Mouse (Mus musculus) liver, adult 2 months (tissue): ENCODE data around the gene Methig1. TPM values are rescaled to one million over a fixed set of nuclear protein-coding genes. Genes with fewer than 3 reads are reported as not detected.
A peak's percentile ranks its signal among the peaks of the same experiment; 100 is the strongest.
"Not testable (repeated sequence)": the region's sequence is repeated elsewhere in the genome, so short reads cannot be mapped to it uniquely, and the experiment has no call there.

Source experiments
- DNase-seq: peaks from one replicate; pipeline ENCODE4 v3.0.0-alpha.2; 2011; ENCODE audit warnings: low read depth, low spot score; ENCODE audit errors: extremely low read depth
- H3K27ac ChIP-seq: fragments of 200-500 bp; replicated peaks from 2 replicates; pipeline ENCODE4 v1.5.1; 2012; ENCODE audit warnings: low read depth, mild to moderate bottlenecking, control low read depth, inconsistent platforms, low read length; ENCODE audit not compliant: insufficient read depth
- H3K27me3 ChIP-seq: fragments of 200-500 bp; 2 replicates; pipeline ENCODE4 v1.6.1; 2012; ENCODE audit warnings: mild to moderate bottlenecking, moderate library complexity, low read length, inconsistent platforms; ENCODE audit not compliant: control insufficient read depth, insufficient read depth
- H3K36me3 ChIP-seq: fragments of 200-500 bp; 2 replicates; pipeline ENCODE4 v1.6.1; 2012; ENCODE audit warnings: low read length, inconsistent platforms; ENCODE audit not compliant: control insufficient read depth, insufficient read depth
- H3K4me1 ChIP-seq: fragments of 200-500 bp; 2 replicates; pipeline ENCODE4 v1.6.1; 2011; ENCODE audit warnings: low read length; ENCODE audit not compliant: control insufficient read depth, insufficient read depth
- H3K4me3 ChIP-seq: fragments of 200-500 bp; 2 replicates; pipeline ENCODE4 v1.5.1; 2011; ENCODE audit warnings: low read depth, mild to moderate bottlenecking, control low read depth, low read length, moderate library complexity; ENCODE audit not compliant: insufficient read depth
- H3K79me2 ChIP-seq: fragments of 200-500 bp; 2 replicates; pipeline ENCODE4 v1.6.1; 2012; ENCODE audit warnings: inconsistent platforms, mild to moderate bottlenecking, low read length, moderate library complexity; ENCODE audit not compliant: control insufficient read depth, insufficient read depth
- H3K9ac ChIP-seq: fragments of 200-500 bp; 2 replicates; pipeline ENCODE4 v1.6.1; 2012; ENCODE audit warnings: low read depth, mild to moderate bottlenecking, control low read depth, inconsistent platforms, low read length
- CTCF ChIP-seq: fragments of 200-500 bp; IDR thresholded peaks from 2 replicates; pipeline ENCODE4 v1.5.1; 2011; ENCODE audit warnings: low read depth, low read length, control low read depth
- POLR2A ChIP-seq: fragments of 200-500 bp; IDR thresholded peaks from 2 replicates; pipeline ENCODE4 v1.6.1; 2011; ENCODE audit warnings: low read length, control low read depth; ENCODE audit not compliant: insufficient read depth; ENCODE audit errors: extremely low read depth
- WGBS: fragments of 180-500 bp; shearing (Covaris S2); methylation state at CpG from one replicate; pipeline ENCODE4 v1.1.7; 2018; 5-methylcytosine and 5-hydroxymethylcytosine counted together
- polyA plus RNA-seq: library from polyadenylated mRNA; depleted of rRNA; stranded (reverse); fragments of >200 nt; gene quantifications from 2 replicates; pipeline ENCODE4 v1.2.3, GENCODE M21; 2012; rRNA removed
- total RNA-seq: library from RNA; depleted of rRNA; stranded (reverse); fragments of >200 nt; gene quantifications from 2 replicates; pipeline ENCODE4 v1.2.3, GENCODE M21; 2014; rRNA removed

Methig1 gene
- not detected in 2 replicates for total RNA-seq
- 0.15 TPM in 1 of 2 replicates, not detected in the other for polyA plus RNA-seq

DNA sequence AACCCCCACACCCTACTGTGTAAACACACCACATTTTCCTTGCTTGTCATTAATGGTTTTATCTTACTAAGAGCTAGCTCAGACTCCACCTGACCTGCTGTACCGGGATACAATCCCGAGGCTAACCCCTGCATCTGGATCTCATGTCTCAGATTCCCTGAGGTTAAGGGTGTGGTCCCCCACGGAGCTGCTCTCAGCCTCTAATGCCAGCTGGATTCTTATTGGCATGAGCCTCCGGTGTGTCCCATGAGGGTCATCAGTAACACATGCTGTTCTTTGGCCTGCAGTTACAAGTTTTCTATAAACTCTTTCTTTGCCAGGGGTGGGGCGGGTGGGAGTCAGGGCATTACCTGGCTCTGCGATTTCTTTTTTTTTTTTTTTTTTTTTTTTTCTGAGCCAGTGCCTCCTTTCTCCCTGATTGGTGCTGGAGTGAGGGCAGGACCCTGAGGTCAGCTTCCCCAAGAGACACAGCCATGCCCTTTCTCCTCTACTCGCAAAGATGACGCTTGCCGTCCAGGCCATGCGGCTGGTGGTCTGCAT lies at the start of gene Methig1, which contains the start of gene Mettl7a2:
Gene Methig1 (plus strand): TSS at position 439 of the 540 bp plus-strand sequence.
Gene Mettl7a2 (plus strand): TSS at position 490 of the 540 bp plus-strand sequence.
- Histone ChIP-seq H3K79me2 (no peaks in the 10 kb centered on the region), H3K27me3 (no peaks in the 10 kb centered on the region), H3K4me1 (peaks cover 4% of the 10 kb centered on the region; the same call in 1 of the 2 replicates), H3K27ac (no peak within 1 kb of the TSS), H3K36me3 (no peaks in the 10 kb centered on the region), H3K4me3 (no peak within 1 kb of the TSS), H3K9ac (no peak within 1 kb of the TSS)
- TF ChIP-seq CTCF (no peak), POLR2A (no peak)
- WGBS: 89% methylated on average over 10 of the region's 10 CpGs
- no peak for DNase-seq

DNA sequence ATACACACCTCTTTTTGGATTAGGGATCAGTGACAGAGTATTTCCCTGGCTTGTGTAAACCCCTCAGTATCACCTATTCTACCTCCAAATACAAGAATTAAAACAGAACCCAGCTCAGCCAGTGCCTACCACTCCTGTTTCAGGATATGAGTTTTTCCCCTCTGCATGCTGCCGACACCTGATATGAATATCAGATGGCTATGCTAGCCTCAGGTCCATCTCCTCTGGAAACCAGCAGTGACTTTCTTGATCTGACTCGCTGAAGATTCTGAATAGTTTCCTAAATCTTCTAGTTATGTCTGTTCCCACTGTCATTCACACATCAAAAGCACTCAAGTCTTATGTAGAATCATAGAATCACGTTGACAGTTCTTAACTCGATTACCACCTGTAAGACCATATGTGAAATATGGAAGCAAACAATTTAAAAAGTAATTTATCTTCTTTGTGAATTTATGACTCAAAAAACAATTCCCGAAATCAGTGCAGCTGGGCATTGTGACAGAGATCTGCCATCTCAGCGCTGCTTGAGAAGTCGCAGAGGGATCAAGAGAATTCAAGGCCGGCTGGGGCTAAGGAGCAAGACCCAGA lies 49.4 kb upstream of the Methig1 start:
- Histone ChIP-seq H3K36me3 (peaks cover 5% of the 10 kb centered on the region; the same call in 1 of the 2 replicates), H3K27me3 (no peaks in the 10 kb centered on the region), H3K4me3 (peak overlapping the region; percentile 23; the same call in 1 of the 2 replicates), H3K9ac (peak overlapping the region; percentile 83), H3K4me1 (peaks cover 7% of the 10 kb centered on the region), H3K79me2 (peaks cover 11% of the 10 kb centered on the region; the same call in 1 of the 2 replicates), H3K27ac (peak overlapping the region; percentile 98)
- TF ChIP-seq CTCF (no peak), POLR2A (no peak)
- WGBS: 29% methylated on average over 8 of the region's 8 CpGs
- DNase-seq: peak; percentile 51

DNA sequence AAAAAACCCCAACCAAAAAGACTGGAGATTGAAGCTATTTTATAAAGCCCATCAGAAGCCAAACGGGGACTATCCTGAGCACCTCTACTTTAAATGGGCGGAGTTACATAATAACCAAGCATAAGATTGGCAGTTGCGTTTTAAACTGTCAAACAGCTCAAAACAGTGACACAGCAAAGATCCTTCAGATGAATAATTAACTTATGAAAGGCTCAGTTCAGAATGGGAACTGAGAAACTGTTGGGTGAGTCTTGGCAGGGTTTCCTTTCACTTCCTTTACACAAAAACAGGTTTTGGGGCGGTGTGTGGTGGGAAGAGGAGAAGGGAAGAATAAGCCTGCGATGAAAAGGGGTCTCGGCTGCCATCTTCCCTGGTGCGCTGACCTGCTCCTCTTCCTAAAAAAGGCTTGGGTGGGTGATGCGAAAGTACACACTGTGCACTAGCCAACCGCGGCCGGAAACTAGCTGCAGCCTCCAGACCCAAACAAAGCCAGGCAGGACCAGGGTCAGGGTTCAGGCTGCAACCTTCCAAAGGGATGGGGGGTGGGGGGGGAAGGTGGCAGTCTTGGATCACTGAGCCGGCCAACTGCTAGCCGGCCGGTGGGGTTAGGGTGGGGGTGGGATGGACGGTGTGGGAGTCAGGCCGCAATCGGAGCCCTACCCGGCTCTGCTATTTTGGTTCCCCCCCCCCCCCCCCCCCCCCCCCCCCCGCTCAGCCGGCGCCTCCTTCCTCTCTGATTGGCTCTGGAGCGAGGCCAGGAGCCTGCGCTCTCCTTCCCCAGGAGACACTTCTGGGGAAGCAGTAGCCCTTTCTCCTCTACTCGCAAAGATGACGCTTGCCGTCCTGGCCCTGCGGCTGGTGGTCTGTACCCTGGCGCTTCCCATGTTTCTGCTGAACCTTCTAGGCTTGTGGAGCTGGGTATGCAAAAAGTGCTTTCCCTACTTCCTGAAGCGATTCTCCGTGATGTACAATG lies 48.6 kb upstream of the Methig1 start, which contains the start of gene Mettl7a1:
Gene Mettl7a1 (plus strand): TSS at position 122 of the 973 bp plus-strand sequence.
- WGBS: under 1% methylated on average over 24 of the region's 30 CpGs
- peaks cover 7% of the 10 kb centered on the region; the same call in 1 of the 2 replicates for H3K36me3 ChIP-seq
- peaks cover 12% of the 10 kb centered on the region; the same call in 1 of the 2 replicates for H3K79me2 ChIP-seq
- H3K4me3 ChIP-seq: peak within 1 kb of the TSS; percentile 94
- no peaks in the 10 kb centered on the region for H3K27me3 ChIP-seq
- TF ChIP-seq POLR2A: peak; percentile 98
- TF ChIP-seq CTCF: no peak
- H3K9ac ChIP-seq: peak within 1 kb of the TSS; percentile 94
- peak; percentile 96 for DNase-seq
- H3K4me1 ChIP-seq: peaks cover 7% of the 10 kb centered on the region
- peak within 1 kb of the TSS; percentile 99 for H3K27ac ChIP-seq

DNA sequence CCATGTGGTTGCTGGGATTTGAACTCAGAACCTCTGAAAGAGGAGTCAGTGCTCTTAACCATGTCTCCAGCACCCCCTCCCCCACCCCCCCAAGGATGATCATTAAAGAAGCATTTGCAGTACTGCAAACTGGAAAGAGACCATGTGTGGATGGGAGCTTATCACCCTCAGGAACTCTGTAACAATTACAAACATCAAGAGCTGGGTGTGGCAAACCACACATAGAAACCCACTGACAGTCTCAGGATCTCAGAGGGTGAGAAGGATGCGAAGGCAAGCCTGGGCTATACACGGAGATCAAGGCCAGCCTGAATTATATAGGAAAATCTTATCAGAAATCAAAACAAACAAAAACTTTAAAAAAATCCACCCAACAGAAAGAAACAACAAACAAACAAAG lies 46.7 kb upstream of the Methig1 start:
- H3K4me3 ChIP-seq: peak overlapping the region; percentile 94
- DNase-seq: no peak
- peak overlapping the region; percentile 99 for H3K27ac ChIP-seq
- H3K27me3 ChIP-seq: no peaks in the 10 kb centered on the region
- WGBS: 38% methylated on average over 2 of the region's 2 CpGs
- TF ChIP-seq CTCF (no peak), POLR2A (no peak)
- peak overlapping the region; percentile 45; the same call in 1 of the 2 replicates for H3K9ac ChIP-seq
- H3K4me1 ChIP-seq: peaks cover 13% of the 10 kb centered on the region
- peaks cover 7% of the 10 kb centered on the region; the same call in 1 of the 2 replicates for H3K36me3 ChIP-seq
- H3K79me2 ChIP-seq: peaks cover 12% of the 10 kb centered on the region; the same call in 1 of the 2 replicates

DNA sequence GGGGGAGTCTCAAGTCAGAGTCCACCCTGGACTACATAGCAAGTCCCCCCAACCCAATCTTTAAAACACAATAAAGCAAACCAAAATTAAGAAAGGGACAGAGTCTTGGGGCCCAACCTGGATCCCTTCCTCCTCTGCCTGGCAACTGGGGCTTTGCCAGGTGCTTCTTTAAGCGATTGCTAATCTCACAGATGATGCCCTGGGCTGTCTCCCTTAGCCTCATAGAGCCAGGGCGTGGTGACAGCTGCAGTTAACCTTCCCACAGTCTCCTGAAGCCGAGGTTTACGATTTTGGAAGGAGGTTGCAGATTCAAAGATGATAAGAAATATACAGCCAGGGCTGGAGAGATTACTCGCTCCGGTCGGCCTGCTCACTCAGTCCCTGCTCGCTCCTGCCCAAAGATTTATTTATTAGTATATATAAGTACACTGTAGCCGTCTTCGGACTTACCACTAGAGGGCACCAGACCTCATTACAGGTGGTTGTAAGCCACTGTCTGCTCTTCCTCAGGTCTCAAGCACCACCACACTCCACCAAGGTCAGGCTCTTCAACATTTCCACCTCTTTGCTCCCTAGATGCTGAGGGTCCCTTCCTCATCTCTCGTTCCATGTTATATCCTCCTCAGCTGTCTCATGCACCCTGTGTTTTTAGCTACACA lies 45.4 kb upstream of the Methig1 start:
- Histone ChIP-seq H3K79me2 (peaks cover 12% of the 10 kb centered on the region; the same call in 1 of the 2 replicates), H3K9ac (peak overlapping the region; percentile 63), H3K36me3 (peaks cover 17% of the 10 kb centered on the region; the same call in 1 of the 2 replicates), H3K4me1 (peaks cover 18% of the 10 kb centered on the region), H3K4me3 (peak overlapping the region; percentile 32; the same call in 1 of the 2 replicates), H3K27ac (peak overlapping the region; percentile 57; the same call in 1 of the 2 replicates)
- 0 out of 2 replicates have a peak, but pooled peaks have one; percentile 15 for TF ChIP-seq CTCF
- not testable (repeated sequence) for H3K27me3 ChIP-seq
- peak; percentile 80 for DNase-seq
- WGBS: 11% methylated on average over 11 of the region's 11 CpGs
